Mouse (Mus musculus): Measurements from ENCODE around the gene Runx2. TPM values are rescaled to one million over a fixed set of nuclear protein-coding genes. Genes with fewer than 3 reads are reported as not detected.

The Runx2 gene
- total and polyA plus RNA-seq, 3 experiments: not detected

GRCm38 (mm10) chr17:44460156-44460555 lies 354.4 kb downstream of the Runx2 start:
- Histone ChIP-seq H3K4me1 (ENCODE audit: control insufficient read depth in 1 of 2, insufficient read depth in 2 of 2, low read length in 2 of 2) (no peaks in the 10 kb centered on the region), H3K79me2 (ENCODE audit: control insufficient read depth, insufficient read depth, low read length, poor library complexity) (no peaks in the 10 kb centered on the region), H3K4me3 (ENCODE audit: control insufficient read depth in 1 of 2, insufficient read depth in 1 of 2, low read depth in 2 of 2, low read length in 2 of 2) (no peak overlapping the region), H3K27ac (ENCODE audit: control insufficient read depth, low read depth, low read length) (no peak overlapping the region), H3K9me3 (replicated peaks; ENCODE audit: insufficient read depth, low read length) (no peaks in the 10 kb centered on the region), H3K9ac (ENCODE audit: control insufficient read depth, low read depth, low read length, poor library complexity, severe bottlenecking) (no peak overlapping the region), H3K27me3 (ENCODE audit: control insufficient read depth in 1 of 2, insufficient read depth in 2 of 2, low read length in 2 of 2) (no peaks in the 10 kb centered on the region), H3K36me3 (ENCODE audit: control insufficient read depth in 1 of 2, insufficient read depth in 2 of 2, low read length in 2 of 2) (no peaks in the 10 kb centered on the region)
- DNase-seq (ENCODE audit: low read depth, low spot score): no peak
- TF ChIP-seq MAFK (IDR thresholded peaks at IDR 0.05; ENCODE audit: borderline replicate concordance, low read depth, low read length): no peak
- no peak for TF ChIP-seq RCOR1 (IDR thresholded peaks at IDR 0.05; ENCODE audit: low read depth, low read length)
- TF ChIP-seq CHD1 (IDR thresholded peaks at IDR 0.05; ENCODE audit: low read depth, low read length): no peak
- no peak for TF ChIP-seq HCFC1 (IDR thresholded peaks at IDR 0.05; ENCODE audit: low read depth, low read length)
- no peak for TF ChIP-seq POLR2AphosphoS5 (IDR thresholded peaks at IDR 0.05; ENCODE audit: borderline replicate concordance, low read depth, low read length)
- no peak for TF ChIP-seq CTCF (IDR thresholded peaks at IDR 0.05 in 2 of 3, conservative IDR thresholded peaks at IDR 0.05 in 1 of 3; ENCODE audit: control insufficient read depth in 1 of 3, insufficient read depth in 1 of 3, low read depth in 2 of 3, low read length in 3 of 3, poor library complexity in 1 of 3, severe bottlenecking in 1 of 3)
- no peak for TF ChIP-seq TBP (IDR thresholded peaks at IDR 0.05; ENCODE audit: low read depth, low read length)
- no peak for TF ChIP-seq USF2 (IDR thresholded peaks at IDR 0.05; ENCODE audit: borderline replicate concordance in 1 of 2, insufficient read depth in 1 of 2, low read depth in 1 of 2, low read length in 2 of 2)
- no peak for TF ChIP-seq NRF1 (IDR thresholded peaks at IDR 0.05; ENCODE audit: insufficient read depth, low read depth, low read length, poor library complexity, severe bottlenecking)
- TF ChIP-seq BHLHE40 (IDR thresholded peaks at IDR 0.05; ENCODE audit: borderline replicate concordance, low read depth, low read length): no peak
- no peak for TF ChIP-seq USF1 (IDR thresholded peaks at IDR 0.05; ENCODE audit: low read depth, low read length)
- no peak for TF ChIP-seq ZNF384 (IDR thresholded peaks at IDR 0.05; ENCODE audit: low read depth, low read length)

- H3K4me1 ChIP-seq (ENCODE audit: control insufficient read depth in 1 of 2, insufficient read depth in 2 of 2, low read length in 2 of 2): no peaks in the 10 kb centered on the region
- no peaks in the 10 kb centered on the region for H3K27me3 ChIP-seq (ENCODE audit: control insufficient read depth in 1 of 2, insufficient read depth in 2 of 2, low read length in 2 of 2)
- H3K9ac ChIP-seq (ENCODE audit: control insufficient read depth, low read depth, low read length, poor library complexity, severe bottlenecking): no peak overlapping the region
- no peak overlapping the region for H3K4me3 ChIP-seq (ENCODE audit: control insufficient read depth in 1 of 2, insufficient read depth in 1 of 2, low read depth in 2 of 2, low read length in 2 of 2)
- no peaks in the 10 kb centered on the region for H3K36me3 ChIP-seq (ENCODE audit: control insufficient read depth in 1 of 2, insufficient read depth in 2 of 2, low read length in 2 of 2)
- no peak for DNase-seq (ENCODE audit: low read depth, low spot score)
- H3K79me2 ChIP-seq (ENCODE audit: control insufficient read depth, insufficient read depth, low read length, poor library complexity): no peaks in the 10 kb centered on the region
- no peak for TF ChIP-seq MYC (IDR thresholded peaks at IDR 0.05; ENCODE audit: low read depth, low read length)
- TF ChIP-seq RCOR1 (IDR thresholded peaks at IDR 0.05; ENCODE audit: low read depth, low read length): no peak
- no peak for TF ChIP-seq ETS1 (IDR thresholded peaks at IDR 0.05; ENCODE audit: low read depth, low read length)
- no peak for TF ChIP-seq MYB (IDR thresholded peaks at IDR 0.05; ENCODE audit: low read depth, low read length)
- no peak for TF ChIP-seq ZKSCAN1 (IDR thresholded peaks at IDR 0.05; ENCODE audit: low read depth, low read length)
- no peak for TF ChIP-seq MEF2A (IDR thresholded peaks at IDR 0.05; ENCODE audit: extremely low read depth, insufficient replicate concordance, low read depth, low read length, poor library complexity, severe bottlenecking)
- TF ChIP-seq NELFE (IDR thresholded peaks at IDR 0.05; ENCODE audit: low read depth, low read length): no peak
- no peak for TF ChIP-seq CTCF (IDR thresholded peaks at IDR 0.05 in 2 of 3, conservative IDR thresholded peaks at IDR 0.05 in 1 of 3; ENCODE audit: control insufficient read depth in 1 of 3, insufficient read depth in 1 of 3, low read depth in 2 of 3, low read length in 3 of 3, poor library complexity in 1 of 3, severe bottlenecking in 1 of 3)
- no peak for TF ChIP-seq MAX (IDR thresholded peaks at IDR 0.05; ENCODE audit: low read length)
- no peak for TF ChIP-seq E2F4 (IDR thresholded peaks at IDR 0.05; ENCODE audit: borderline replicate concordance, low read depth, low read length)
- TF ChIP-seq GATA1 (IDR thresholded peaks at IDR 0.05; ENCODE audit: low read depth, low read length): no peak
- no peak for TF ChIP-seq MAFK (IDR thresholded peaks at IDR 0.05; ENCODE audit: borderline replicate concordance, low read depth, low read length)
- no peak for TF ChIP-seq EP300 (IDR thresholded peaks at IDR 0.05; ENCODE audit: low read depth in 1 of 2, low read length in 2 of 2)
- TF ChIP-seq ELF1 (IDR thresholded peaks at IDR 0.05; ENCODE audit: low read depth, low read length): no peak
- TF ChIP-seq POLR2AphosphoS5 (IDR thresholded peaks at IDR 0.05; ENCODE audit: borderline replicate concordance, low read depth, low read length): no peak
- no peak for TF ChIP-seq POLR2AphosphoS2 (IDR thresholded peaks at IDR 0.05; ENCODE audit: low read length)
- TF ChIP-seq CHD1 (IDR thresholded peaks at IDR 0.05; ENCODE audit: low read depth, low read length): no peak
- H3K9me3 ChIP-seq (replicated peaks; ENCODE audit: insufficient read depth, low read length): no peaks in the 10 kb centered on the region
- no peak overlapping the region for H3K27ac ChIP-seq (ENCODE audit: control insufficient read depth, low read depth, low read length)
These were observed 355.6 kb downstream of the Runx2 start for GRCm38 (mm10) chr17:44459029-44459428.
